Mouse (Mus musculus) cerebellum, postnatal 14 days (tissue): ENCODE measurements around the gene Utp14b.

Experiments
- DNase-seq, 2 experiments: peaks; one replicate each; pipeline ENCODE4 v3.0.0; 2021; ENCODE audit warnings: mixed read lengths in 2 of 2

The Utp14b gene

GRCm38 (mm10) chr1:78657671-78658440 is at the start of gene Utp14b, which contains the start of gene Acsl3:
Gene Utp14b, plus strand, starts transcription at chr1:78658038.
Gene Acsl3, plus strand, starts transcription at chr1:78657825.
- DNase-seq = peak; percentile 97 to 98

GRCm38 (mm10) chr1:78609134-78609907 is 48.5 kb upstream of the Utp14b start:
- no peak for DNase-seq

GRCm38 (mm10) chr1:78611039-78611438 is 46.8 kb upstream of the Utp14b start:
- DNase-seq = no peak

GRCm38 (mm10) chr1:78612959-78613358 is 44.9 kb upstream of the Utp14b start:
- DNase-seq = no peak

- no peak for DNase-seq
Measured at GRCm38 (mm10) chr1:78624352-78624751, 33.5 kb upstream of the Utp14b start.

GRCm38 (mm10) chr1:78634486-78634885 is 23.4 kb upstream of the Utp14b start:
- DNase-seq = no peak

GRCm38 (mm10) chr1:78640871-78641270 is 17.0 kb upstream of the Utp14b start:
- no peak for DNase-seq

GRCm38 (mm10) chr1:78641791-78642190 is 16.0 kb upstream of the Utp14b start:
- no peak for DNase-seq

- DNase-seq = no peak
Measured at GRCm38 (mm10) chr1:78642197-78642596, 15.6 kb upstream of the Utp14b start.

GRCm38 (mm10) chr1:78647317-78647885 is 10.4 kb upstream of the Utp14b start:
- no peak for DNase-seq

- no peak for DNase-seq
Measured at GRCm38 (mm10) chr1:78649269-78650061, 8.4 kb upstream of the Utp14b start.

- peak; percentile 23 to 27 for DNase-seq
Measured at GRCm38 (mm10) chr1:78656472-78656871, 1.4 kb upstream of the Utp14b start.

- DNase-seq = peak in 1 of 2 experiments; percentile 15
Measured at GRCm38 (mm10) chr1:78657021-78657629, 713 bp upstream of the Utp14b start.

GRCm38 (mm10) chr1:78658441-78659269 is 817 bp downstream of the Utp14b start:
- DNase-seq = peak; percentile 19 to 21

GRCm38 (mm10) chr1:78659270-78659823 is 1.5 kb downstream of the Utp14b start:
- DNase-seq = peak in 1 of 2 experiments; percentile 17

GRCm38 (mm10) chr1:78664326-78664725 is 6.5 kb downstream of the Utp14b start:
- peak; percentile 12 to 30 for DNase-seq

GRCm38 (mm10) chr1:78665954-78666499 is 8.2 kb downstream of the Utp14b start:
- no peak for DNase-seq

- DNase-seq = no peak
Measured at GRCm38 (mm10) chr1:78666585-78666984, 8.7 kb downstream of the Utp14b start.

GRCm38 (mm10) chr1:78682291-78682690 is 24.5 kb downstream of the Utp14b start:
- no peak for DNase-seq

GRCm38 (mm10) chr1:78684128-78684527 is 26.3 kb downstream of the Utp14b start:
- DNase-seq = no peak

GRCm38 (mm10) chr1:78686872-78687271 is 29.0 kb downstream of the Utp14b start:
- DNase-seq = peak; percentile 47 to 48
